Mouse (Mus musculus) CH12.LX (cell line): Measurements from ENCODE around the gene Prkcd.
A peak's percentile ranks its signal among the peaks of the same experiment; 100 is the strongest.

Source experiments
- CTCF ChIP-seq, 2 experiments: IDR thresholded peaks in 1 of 2; conservative IDR thresholded peaks in 1 of 2; 2 replicates each; pipeline ENCODE4 v1.5.1; 2011 to 2012; ENCODE audit warnings: low read depth in 2 of 2, low read length in 2 of 2, improper control_type of control experiment in 1 of 2, inconsistent platforms in 1 of 2, mild to moderate bottlenecking in 1 of 2, moderate library complexity in 1 of 2
- MEF2A ChIP-seq: IDR thresholded peaks from 2 replicates; pipeline ENCODE4 v1.6.1; 2014; ENCODE audit warnings: low read depth, mild to moderate bottlenecking, inconsistent platforms, low read length, improper control_type of control experiment, borderline replicate concordance
- NRF1 ChIP-seq: IDR thresholded peaks from 2 replicates; pipeline ENCODE4 v1.6.1; 2014; ENCODE audit warnings: low read depth, mild to moderate bottlenecking, inconsistent platforms, low read length, improper control_type of control experiment, moderate library complexity
- POLR2A ChIP-seq: IDR thresholded peaks from 2 replicates; pipeline ENCODE4 v1.6.1; 2011; ENCODE audit warnings: low read depth, mild to moderate bottlenecking, improper control_type of control experiment, low read length
- TCF12 ChIP-seq: IDR thresholded peaks from 2 replicates; pipeline ENCODE4 v1.6.1; 2014; ENCODE audit warnings: low read depth, mild to moderate bottlenecking, inconsistent platforms, low read length, improper control_type of control experiment

DNA sequence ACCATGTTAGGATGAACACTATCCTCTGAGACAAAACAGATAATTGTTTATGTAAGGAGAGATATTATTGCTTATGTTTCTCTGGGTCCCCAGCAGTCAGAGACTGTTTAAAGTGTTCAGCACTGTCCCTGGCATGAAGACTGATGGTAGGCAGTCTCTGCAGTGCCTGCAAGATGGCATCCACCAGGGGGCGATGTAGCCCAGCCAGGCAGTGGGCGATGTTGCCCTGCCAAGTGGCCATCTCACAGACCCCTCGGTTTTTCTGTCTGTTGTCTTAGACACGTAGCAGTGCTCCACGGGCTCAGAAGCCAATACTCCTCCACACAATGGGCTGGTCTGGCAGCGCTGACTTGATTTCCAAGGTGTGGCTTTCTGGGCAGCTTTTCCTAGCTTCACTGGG is 34.6 kb downstream of the Prkcd start:
- TF ChIP-seq TCF12 (no peak), NRF1 (no peak), POLR2A (no peak), CTCF (conservative IDR thresholded peaks at IDR 0.05 in 1 of 2, IDR thresholded peaks at IDR 0.05 in 1 of 2; ENCODE audit: low read depth in 2 of 2, low read length in 2 of 2) (peak; percentile 94 to 96), MEF2A (no peak; the same call in 1 of the 2 replicates)
